Mouse (Mus musculus): ENCODE results near the gene Bhlhe40. TPM values are rescaled to one million over a fixed set of nuclear protein-coding genes. Genes with fewer than 3 reads are reported as not detected.

The Bhlhe40 gene
- polyA plus RNA-seq, 1 experiment from 2014 or later, result 4.4 TPM

GRCm38 (mm10) chr6:108681084-108681483 lies 20.7 kb downstream of the Bhlhe40 start:
- no peak for ATAC-seq (ENCODE audit: low read depth)
- no peaks in the 10 kb centered on the region for H3K4me1 ChIP-seq (ENCODE audit: control insufficient read depth, insufficient read depth, low read length)
- H3K4me2 ChIP-seq (ENCODE audit: low read depth, low read length), result no peak overlapping the region
- H3K36me3 ChIP-seq (ENCODE audit: control insufficient read depth, insufficient read depth, low read length), result no peaks in the 10 kb centered on the region
- H3K27me3 ChIP-seq (ENCODE audit: control insufficient read depth, insufficient read depth, low read length), result no peaks in the 10 kb centered on the region
- H3K9me3 ChIP-seq (ENCODE audit: control insufficient read depth, low read length), result no peaks in the 10 kb centered on the region
- no peak overlapping the region for H3K27ac ChIP-seq (ENCODE audit: low read depth, low read length)
- WGBS, result 92% methylated on average over 4 of the region's 4 CpGs
- no peak overlapping the region for H3K4me3 ChIP-seq (ENCODE audit: low read depth, low read length)
- no peak overlapping the region for H3K9ac ChIP-seq (replicated peaks; ENCODE audit: low read depth, low read length)

DNA sequence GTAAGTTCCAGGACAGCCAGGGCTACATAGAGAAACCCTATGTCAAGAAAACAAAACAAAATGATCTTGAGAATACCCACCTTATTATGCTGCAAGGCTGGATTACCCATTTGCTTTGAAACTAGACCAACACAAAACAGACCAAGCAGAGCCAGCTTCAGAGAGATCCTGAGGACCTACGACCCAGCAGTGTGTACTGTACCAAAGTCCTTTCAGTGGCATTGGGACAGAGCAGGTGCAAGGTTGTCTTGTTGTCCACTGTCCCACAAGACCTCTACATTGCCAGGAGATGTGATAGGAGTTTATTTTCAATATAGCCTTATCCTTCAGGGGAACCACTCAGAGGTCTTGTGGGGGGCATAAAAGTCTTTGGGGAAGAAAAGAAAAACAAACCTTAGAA lies 22.7 kb downstream of the Bhlhe40 start:
- 80% methylated on average over 1 of the region's 1 CpGs for WGBS
- ATAC-seq (ENCODE audit: low read depth), result no peak
- no peaks in the 10 kb centered on the region for H3K9me3 ChIP-seq (ENCODE audit: control insufficient read depth, low read length)
- H3K4me2 ChIP-seq (ENCODE audit: low read depth, low read length), result no peak overlapping the region
- no peak overlapping the region for H3K27ac ChIP-seq (ENCODE audit: low read depth, low read length)
- H3K4me1 ChIP-seq (ENCODE audit: control insufficient read depth, insufficient read depth, low read length), result no peaks in the 10 kb centered on the region
- no peak overlapping the region for H3K4me3 ChIP-seq (ENCODE audit: low read depth, low read length)
- H3K36me3 ChIP-seq (ENCODE audit: control insufficient read depth, insufficient read depth, low read length), result no peaks in the 10 kb centered on the region
- H3K27me3 ChIP-seq (ENCODE audit: control insufficient read depth, insufficient read depth, low read length), result no peaks in the 10 kb centered on the region
- H3K9ac ChIP-seq (replicated peaks; ENCODE audit: low read depth, low read length), result no peak overlapping the region

DNA sequence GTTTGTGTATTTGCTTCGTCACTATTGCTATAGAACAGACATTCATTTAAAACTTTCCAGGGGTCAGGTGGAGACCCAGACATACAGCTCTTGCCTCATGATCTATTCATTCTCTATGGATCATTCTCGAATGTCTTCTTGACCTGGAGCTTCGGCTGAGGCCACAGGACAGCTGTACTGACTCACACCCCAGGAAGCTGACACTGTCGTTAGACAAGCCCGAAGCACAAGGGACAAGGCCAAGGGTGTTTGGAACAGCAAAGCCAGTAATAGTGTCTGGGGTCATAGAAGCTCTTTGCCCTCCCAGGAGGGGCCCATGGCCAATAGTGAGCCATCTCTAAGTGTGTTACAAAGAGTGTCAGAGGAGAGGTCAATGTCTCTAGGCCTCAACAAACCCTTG lies 24.0 kb downstream of the Bhlhe40 start:
- Histone ChIP-seq H3K4me3 (ENCODE audit: low read depth, low read length) (no peak overlapping the region), H3K4me1 (ENCODE audit: control insufficient read depth, insufficient read depth, low read length) (no peaks in the 10 kb centered on the region), H3K27ac (ENCODE audit: low read depth, low read length) (no peak overlapping the region), H3K27me3 (ENCODE audit: control insufficient read depth, insufficient read depth, low read length) (no peaks in the 10 kb centered on the region), H3K36me3 (ENCODE audit: control insufficient read depth, insufficient read depth, low read length) (no peaks in the 10 kb centered on the region), H3K9ac (replicated peaks; ENCODE audit: low read depth, low read length) (no peak overlapping the region), H3K9me3 (ENCODE audit: control insufficient read depth, low read length) (no peaks in the 10 kb centered on the region), H3K4me2 (ENCODE audit: low read depth, low read length) (no peak overlapping the region)
- WGBS, result 72% methylated on average over 5 of the region's 5 CpGs
- no peak for ATAC-seq (ENCODE audit: low read depth)

- WGBS, result 52% methylated on average over 9 of the region's 9 CpGs
- Histone ChIP-seq H3K27me3 (ENCODE audit: control insufficient read depth, insufficient read depth, low read length) (no peaks in the 10 kb centered on the region), H3K4me3 (ENCODE audit: low read depth, low read length) (no peak overlapping the region), H3K36me3 (ENCODE audit: control insufficient read depth, insufficient read depth, low read length) (no peaks in the 10 kb centered on the region), H3K4me2 (ENCODE audit: low read depth, low read length) (no peak overlapping the region), H3K4me1 (ENCODE audit: control insufficient read depth, insufficient read depth, low read length) (no peaks in the 10 kb centered on the region), H3K27ac (ENCODE audit: low read depth, low read length) (no peak overlapping the region), H3K9ac (replicated peaks; ENCODE audit: low read depth, low read length) (no peak overlapping the region), H3K9me3 (ENCODE audit: control insufficient read depth, low read length) (no peaks in the 10 kb centered on the region)
- ATAC-seq (ENCODE audit: low read depth), result no peak
Observed at GRCm38 (mm10) chr6:108685758-108686355, 25.4 kb downstream of the Bhlhe40 start.

DNA sequence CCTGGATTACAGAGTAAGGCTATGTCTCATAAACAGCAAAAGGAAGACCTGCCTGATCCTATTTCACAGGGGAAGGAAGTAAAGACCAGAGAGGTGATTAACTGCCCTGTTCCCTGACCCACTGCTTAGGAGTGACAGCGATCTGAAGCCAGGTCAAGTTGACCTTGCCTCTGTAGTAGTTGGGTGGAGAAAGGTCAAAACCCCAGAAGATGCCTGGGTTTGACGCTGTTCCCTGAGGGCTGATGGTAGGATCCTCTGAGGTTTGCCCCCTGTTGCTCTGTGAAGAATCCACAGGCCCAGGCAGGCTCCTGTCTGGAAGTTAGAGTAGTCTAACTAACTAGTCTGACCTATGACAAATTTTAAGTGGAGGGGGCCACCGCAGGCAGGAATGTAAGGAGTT lies 26.5 kb downstream of the Bhlhe40 start:
- Histone ChIP-seq H3K4me2 (ENCODE audit: low read depth, low read length) (no peak overlapping the region), H3K9me3 (ENCODE audit: control insufficient read depth, low read length) (no peaks in the 10 kb centered on the region), H3K36me3 (ENCODE audit: control insufficient read depth, insufficient read depth, low read length) (no peaks in the 10 kb centered on the region), H3K9ac (replicated peaks; ENCODE audit: low read depth, low read length) (no peak overlapping the region), H3K27ac (ENCODE audit: low read depth, low read length) (no peak overlapping the region), H3K4me3 (ENCODE audit: low read depth, low read length) (no peak overlapping the region), H3K27me3 (ENCODE audit: control insufficient read depth, insufficient read depth, low read length) (no peaks in the 10 kb centered on the region), H3K4me1 (ENCODE audit: control insufficient read depth, insufficient read depth, low read length) (no peaks in the 10 kb centered on the region)
- 93% methylated on average over 3 of the region's 3 CpGs for WGBS
- no peak for ATAC-seq (ENCODE audit: low read depth)

DNA sequence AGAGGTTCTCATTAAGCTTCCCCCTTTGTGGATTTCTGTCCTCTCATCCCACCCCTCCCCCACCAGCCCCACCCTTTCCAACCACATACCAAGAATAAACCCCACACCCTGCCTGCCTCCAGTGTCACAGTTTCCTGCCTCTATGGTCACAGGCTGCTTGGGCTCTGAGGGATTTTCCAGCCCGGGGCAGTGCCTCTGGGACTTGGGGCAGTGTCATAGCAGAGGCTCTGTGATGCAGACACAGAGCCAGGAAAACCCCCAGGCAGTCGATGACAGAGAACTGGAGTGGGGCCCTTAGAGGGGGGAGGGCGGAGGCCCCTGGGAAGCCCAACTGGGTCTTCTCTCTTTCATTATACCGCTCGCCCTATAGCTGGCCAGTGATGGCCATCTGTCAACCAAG lies 27.9 kb downstream of the Bhlhe40 start:
- H3K4me2 ChIP-seq (ENCODE audit: low read depth, low read length), result no peak overlapping the region
- H3K9me3 ChIP-seq (ENCODE audit: control insufficient read depth, low read length), result no peaks in the 10 kb centered on the region
- no peak for ATAC-seq (ENCODE audit: low read depth)
- no peaks in the 10 kb centered on the region for H3K27me3 ChIP-seq (ENCODE audit: control insufficient read depth, insufficient read depth, low read length)
- no peak overlapping the region for H3K9ac ChIP-seq (replicated peaks; ENCODE audit: low read depth, low read length)
- H3K27ac ChIP-seq (ENCODE audit: low read depth, low read length), result no peak overlapping the region
- H3K36me3 ChIP-seq (ENCODE audit: control insufficient read depth, insufficient read depth, low read length), result no peaks in the 10 kb centered on the region
- H3K4me1 ChIP-seq (ENCODE audit: control insufficient read depth, insufficient read depth, low read length), result no peaks in the 10 kb centered on the region
- WGBS, result 77% methylated on average over 5 of the region's 5 CpGs
- H3K4me3 ChIP-seq (ENCODE audit: low read depth, low read length), result no peak overlapping the region

DNA sequence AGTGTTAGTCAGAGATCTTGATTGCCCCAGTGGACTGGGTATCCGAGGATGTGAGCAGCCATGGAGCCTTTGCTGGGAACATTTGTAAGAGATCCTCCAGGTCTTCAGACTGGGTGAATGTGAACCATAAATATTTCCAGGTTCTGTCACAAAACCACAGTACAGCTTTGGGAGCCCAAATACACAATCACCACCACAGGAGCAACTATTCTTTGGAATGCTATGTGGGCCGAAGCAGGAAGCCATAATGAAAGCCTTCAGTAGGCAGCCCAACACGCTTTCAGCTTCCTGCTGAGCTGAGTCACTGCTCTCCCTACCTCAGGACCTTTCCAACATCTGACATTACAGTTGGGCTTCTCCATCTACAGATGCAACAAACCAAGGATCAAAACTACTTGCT lies 32.6 kb downstream of the Bhlhe40 start:
- Histone ChIP-seq H3K4me1 (ENCODE audit: control insufficient read depth, insufficient read depth, low read length) (no peaks in the 10 kb centered on the region), H3K27ac (ENCODE audit: low read depth, low read length) (no peak overlapping the region), H3K4me2 (ENCODE audit: low read depth, low read length) (no peak overlapping the region), H3K9me3 (ENCODE audit: control insufficient read depth, low read length) (no peaks in the 10 kb centered on the region), H3K27me3 (ENCODE audit: control insufficient read depth, insufficient read depth, low read length) (no peaks in the 10 kb centered on the region), H3K9ac (replicated peaks; ENCODE audit: low read depth, low read length) (no peak overlapping the region), H3K4me3 (ENCODE audit: low read depth, low read length) (no peak overlapping the region), H3K36me3 (ENCODE audit: control insufficient read depth, insufficient read depth, low read length) (no peaks in the 10 kb centered on the region)
- ATAC-seq (ENCODE audit: low read depth), result no peak
- WGBS, result 67% methylated on average over 3 of the region's 3 CpGs

GRCm38 (mm10) chr6:108694965-108695724 lies 34.7 kb downstream of the Bhlhe40 start:
- no peak for ATAC-seq (ENCODE audit: low read depth)

More at GRCm38 (mm10) chr6:108694965-108695724, 34.7 kb downstream of the Bhlhe40 start:
- H3K9me3 ChIP-seq (ENCODE audit: control insufficient read depth, low read length), result no peaks in the 10 kb centered on the region
- no peaks in the 10 kb centered on the region for H3K36me3 ChIP-seq (ENCODE audit: control insufficient read depth, insufficient read depth, low read length)
- no peak overlapping the region for H3K27ac ChIP-seq (ENCODE audit: low read depth, low read length)
- H3K4me1 ChIP-seq (ENCODE audit: control insufficient read depth, insufficient read depth, low read length), result no peaks in the 10 kb centered on the region
- 94% methylated on average over 8 of the region's 8 CpGs for WGBS
- no peaks in the 10 kb centered on the region for H3K27me3 ChIP-seq (ENCODE audit: control insufficient read depth, insufficient read depth, low read length)
- no peak overlapping the region for H3K4me3 ChIP-seq (ENCODE audit: low read depth, low read length)
- no peak overlapping the region for H3K9ac ChIP-seq (replicated peaks; ENCODE audit: low read depth, low read length)
- no peak overlapping the region for H3K4me2 ChIP-seq (ENCODE audit: low read depth, low read length)

Data from neural tube, embryonic 14.5 days (tissue).